Mouse (Mus musculus): ENCODE data around the gene Pde4d.

Pde4d gene

GRCm38 (mm10) chr13:109296347-109297037 lies 846.7 kb downstream of the Pde4d start:
- no peak for DNase-seq (ENCODE audit: low spot score)

- no peak for DNase-seq (ENCODE audit: low spot score)
Measured at GRCm38 (mm10) chr13:109298852-109299251, 849.1 kb downstream of the Pde4d start.

- no peak for DNase-seq (ENCODE audit: low spot score)
Measured at GRCm38 (mm10) chr13:109299511-109300250, 849.9 kb downstream of the Pde4d start.

GRCm38 (mm10) chr13:109312542-109312941 lies 862.8 kb downstream of the Pde4d start:
- DNase-seq (ENCODE audit: low spot score) = no peak

- DNase-seq (ENCODE audit: low spot score) = no peak
Measured at GRCm38 (mm10) chr13:109315608-109316007, 865.9 kb downstream of the Pde4d start.

- no peak for DNase-seq (ENCODE audit: low spot score)
Measured at GRCm38 (mm10) chr13:109317644-109318043, 867.9 kb downstream of the Pde4d start.

- no peak for DNase-seq (ENCODE audit: low spot score)
Measured at GRCm38 (mm10) chr13:109318434-109318998, 868.8 kb downstream of the Pde4d start.

GRCm38 (mm10) chr13:109326061-109326460 lies 876.3 kb downstream of the Pde4d start:
- DNase-seq (ENCODE audit: low spot score) = no peak

- no peak for DNase-seq (ENCODE audit: low spot score)
Measured at GRCm38 (mm10) chr13:109331563-109331962, 881.8 kb downstream of the Pde4d start.

GRCm38 (mm10) chr13:109341902-109342301 lies 892.2 kb downstream of the Pde4d start:
- DNase-seq (ENCODE audit: low spot score) = no peak

GRCm38 (mm10) chr13:109342469-109342868 lies 892.7 kb downstream of the Pde4d start:
- DNase-seq (ENCODE audit: low spot score) = no peak

GRCm38 (mm10) chr13:109343596-109343995 lies 893.8 kb downstream of the Pde4d start:
- peak; percentile 23 for DNase-seq (ENCODE audit: low spot score)

GRCm38 (mm10) chr13:109347770-109348169 lies 898.0 kb downstream of the Pde4d start:
- no peak for DNase-seq (ENCODE audit: low spot score)

- DNase-seq (ENCODE audit: low spot score) = no peak
Measured at GRCm38 (mm10) chr13:109348316-109348715, 898.6 kb downstream of the Pde4d start.

GRCm38 (mm10) chr13:109350100-109350499 lies 900.4 kb downstream of the Pde4d start:
- DNase-seq (ENCODE audit: low spot score) = no peak

GRCm38 (mm10) chr13:109354017-109354416 lies 904.3 kb downstream of the Pde4d start:
- no peak for DNase-seq (ENCODE audit: low spot score)

GRCm38 (mm10) chr13:109356252-109356651 lies 906.5 kb downstream of the Pde4d start:
- DNase-seq (ENCODE audit: low spot score) = no peak

GRCm38 (mm10) chr13:109359994-109360393 lies 910.2 kb downstream of the Pde4d start:
- DNase-seq (ENCODE audit: low spot score) = no peak

- no peak for DNase-seq (ENCODE audit: low spot score)
Measured at GRCm38 (mm10) chr13:109362340-109362739, 912.6 kb downstream of the Pde4d start.

GRCm38 (mm10) chr13:109374465-109374864 lies 924.7 kb downstream of the Pde4d start:
- no peak for DNase-seq (ENCODE audit: low spot score)

GRCm38 (mm10) chr13:109376681-109377080 lies 926.9 kb downstream of the Pde4d start:
- DNase-seq (ENCODE audit: low spot score) = no peak

- no peak for DNase-seq (ENCODE audit: low spot score)
Measured at GRCm38 (mm10) chr13:109380149-109380548, 930.4 kb downstream of the Pde4d start.

- DNase-seq (ENCODE audit: low spot score) = no peak
Measured at GRCm38 (mm10) chr13:109388626-109389220, 939.0 kb downstream of the Pde4d start.

All from ovary, adult 18-20 months (tissue).